Mouse (Mus musculus) lung, postnatal 0 days (tissue): ENCODE measurements at regions not wholly inside any gene's neighbourhood (a gene's known extent, or its start where the extent isn't known, plus 50 kb on each side); places are given as distances from the start of the nearest gene placed in this dataset.

Experiments
- ATAC-seq: fragments of 200-750 bp; cut with Nextera tagmentation; 2 replicates; pipeline ENCODE4 v1.8.0; 2017; ENCODE audit warnings: moderate library complexity
- DNase-seq: peaks from one replicate; pipeline ENCODE4 v3.0.0-alpha.2; 2016; ENCODE audit warnings: low spot score
- H3K27ac ChIP-seq: fragments of 300-500 bp; sonication (generic); 2 replicates; pipeline ENCODE4 v1.5.1; 2014; ENCODE audit warnings: antibody characterized with exemption, mild to moderate bottlenecking, low read length, mixed read lengths
- H3K27me3 ChIP-seq: fragments of 300-500 bp; sonication (generic); replicated peaks from 2 replicates; pipeline ENCODE4 v1.6.1; 2014; ENCODE audit warnings: low read length, mixed read lengths; ENCODE audit not compliant: insufficient read depth
- H3K36me3 ChIP-seq: fragments of 300-500 bp; sonication (generic); 2 replicates; pipeline ENCODE4 v1.6.1; 2014; ENCODE audit warnings: low read length, mixed read lengths; ENCODE audit not compliant: insufficient read depth
- H3K4me1 ChIP-seq: fragments of 300-500 bp; sonication (generic); 2 replicates; pipeline ENCODE4 v1.6.1; 2014; ENCODE audit warnings: antibody characterized with exemption, low read depth, low read length, mixed read lengths; ENCODE audit not compliant: insufficient read depth
- H3K4me2 ChIP-seq: fragments of 300-500 bp; sonication (generic); replicated peaks from 2 replicates; pipeline ENCODE4 v1.6.1; 2014; ENCODE audit warnings: low read depth, mild to moderate bottlenecking, low read length, moderate library complexity, mixed read lengths
- H3K4me3 ChIP-seq: fragments of 300-500 bp; sonication (generic); 2 replicates; pipeline ENCODE4 v1.5.1; 2014; ENCODE audit warnings: low read depth, low read length
- H3K9ac ChIP-seq: fragments of 300-500 bp; sonication (generic); replicated peaks from 2 replicates; pipeline ENCODE4 v1.6.1; 2014; ENCODE audit warnings: low read depth, mild to moderate bottlenecking
- H3K9me3 ChIP-seq: fragments of 300-500 bp; sonication (generic); 2 replicates; pipeline ENCODE4 v1.6.1; 2016; ENCODE audit warnings: low read length, mixed read lengths
- CTCF ChIP-seq: IDR thresholded peaks from 2 replicates; pipeline ENCODE4 v1.5.1; 2016; ENCODE audit warnings: antibody characterized with exemption, mild to moderate bottlenecking
- EP300 ChIP-seq: IDR thresholded peaks from 2 replicates; pipeline ENCODE4 v1.6.1; 2016; ENCODE audit warnings: antibody characterized with exemption, mild to moderate bottlenecking, control low read depth
- WGBS: fragments of 180-500 bp; shearing (Covaris S2); extraction: QIAGEN DNeasy Blood & Tissue Kit; methylation state at CpG from one replicate; pipeline ENCODE4 v1.1.7; 2014; 5-methylcytosine and 5-hydroxymethylcytosine counted together

DNA sequence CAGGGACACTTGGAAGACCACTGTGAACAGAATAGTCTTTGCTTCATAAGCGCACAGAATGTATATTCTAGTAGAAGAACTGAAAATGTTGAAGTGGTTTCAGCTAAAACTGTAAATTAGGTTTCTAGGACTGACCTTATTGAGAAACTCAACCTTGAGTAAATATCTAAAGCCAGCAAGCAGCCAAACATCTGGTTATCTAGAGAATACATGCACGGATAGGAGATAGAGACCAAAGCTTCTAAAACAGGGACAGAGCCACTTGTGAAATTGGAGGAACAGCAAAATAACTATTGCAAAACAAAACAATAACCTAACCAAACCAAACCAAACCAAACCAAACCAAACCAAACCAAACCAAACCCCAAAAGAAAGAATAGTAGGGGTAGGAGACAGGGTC, 855.7 kb downstream of the Adgrl2 start:
- Histone ChIP-seq H3K9me3 (no peaks in the 10 kb centered on the region), H3K4me3 (no peak overlapping the region)

DNA sequence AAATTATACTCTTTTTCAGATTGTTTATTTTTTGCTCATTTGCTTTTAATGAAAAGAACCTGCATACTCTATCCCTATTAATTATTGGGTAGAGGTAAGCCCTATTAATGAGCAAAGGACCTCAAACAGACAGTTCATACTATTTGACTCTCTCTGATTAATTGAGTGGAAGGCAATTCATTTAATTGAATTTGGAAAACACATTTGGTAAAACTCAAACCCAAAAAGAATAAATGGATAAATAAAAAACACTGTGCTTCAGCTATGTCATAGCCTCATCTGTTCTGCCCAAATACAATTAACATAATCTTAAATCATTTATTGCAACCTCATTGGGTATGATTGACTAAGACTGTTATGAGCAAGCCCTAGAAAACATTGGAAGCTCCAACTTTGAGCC, 874.8 kb downstream of the Adgrl2 start:
- no peaks in the 10 kb centered on the region for H3K9me3 ChIP-seq
- TF ChIP-seq EP300, result no peak
- no peak for TF ChIP-seq CTCF
- H3K4me1 ChIP-seq, result no peaks in the 10 kb centered on the region
- DNase-seq (no peak), ATAC-seq (no peak)
- H3K27ac ChIP-seq, result no peak overlapping the region
- H3K4me2 ChIP-seq, result no peak overlapping the region
- no peaks in the 10 kb centered on the region for H3K27me3 ChIP-seq
- H3K36me3 ChIP-seq, result no peaks in the 10 kb centered on the region
- H3K4me3 ChIP-seq, result no peak overlapping the region
- no peak overlapping the region for H3K9ac ChIP-seq

More for the DNA sequence above, 855.7 kb downstream of the Adgrl2 start:
- no peaks in the 10 kb centered on the region for H3K27me3 ChIP-seq
- H3K36me3 ChIP-seq, result no peaks in the 10 kb centered on the region
- no peak overlapping the region for H3K4me2 ChIP-seq
- no peak for TF ChIP-seq CTCF
- TF ChIP-seq EP300, result no peak
- H3K9ac ChIP-seq, result no peak overlapping the region
- no peaks in the 10 kb centered on the region for H3K4me1 ChIP-seq
- DNase-seq (no peak), ATAC-seq (no peak)
- H3K27ac ChIP-seq, result no peak overlapping the region
- 70% methylated on average over 2 of the region's 2 CpGs for WGBS

DNA sequence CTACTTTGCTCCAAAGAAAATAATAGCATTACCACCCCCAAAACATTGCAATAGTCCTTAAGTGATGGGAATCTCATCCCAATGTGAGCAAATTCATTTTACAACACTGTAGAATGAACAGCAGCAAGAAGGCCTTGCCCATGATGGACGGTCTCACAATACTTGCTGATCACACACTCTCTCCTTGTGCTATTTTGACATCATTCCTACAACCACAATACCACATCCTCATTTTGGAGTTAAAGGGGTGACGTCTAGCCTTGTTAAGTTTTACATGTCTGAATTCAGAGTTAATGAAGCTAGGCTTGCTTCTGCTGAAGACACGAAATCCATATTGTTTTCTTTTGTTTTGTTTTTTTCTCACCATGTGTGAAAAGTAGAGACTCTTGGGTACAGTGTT, 878.2 kb downstream of the Adgrl2 start:
- 89% methylated on average over 3 of the region's 3 CpGs for WGBS
- H3K36me3 ChIP-seq, result no peaks in the 10 kb centered on the region
- no peaks in the 10 kb centered on the region for H3K9me3 ChIP-seq
- TF ChIP-seq EP300, result no peak
- TF ChIP-seq CTCF, result no peak
- no peaks in the 10 kb centered on the region for H3K27me3 ChIP-seq
- no peaks in the 10 kb centered on the region for H3K4me1 ChIP-seq
- H3K4me3 ChIP-seq, result no peak overlapping the region
- no peak overlapping the region for H3K9ac ChIP-seq
- H3K27ac ChIP-seq, result no peak overlapping the region
- no peak for DNase-seq
- H3K4me2 ChIP-seq, result no peak overlapping the region
- no peak for ATAC-seq

DNA sequence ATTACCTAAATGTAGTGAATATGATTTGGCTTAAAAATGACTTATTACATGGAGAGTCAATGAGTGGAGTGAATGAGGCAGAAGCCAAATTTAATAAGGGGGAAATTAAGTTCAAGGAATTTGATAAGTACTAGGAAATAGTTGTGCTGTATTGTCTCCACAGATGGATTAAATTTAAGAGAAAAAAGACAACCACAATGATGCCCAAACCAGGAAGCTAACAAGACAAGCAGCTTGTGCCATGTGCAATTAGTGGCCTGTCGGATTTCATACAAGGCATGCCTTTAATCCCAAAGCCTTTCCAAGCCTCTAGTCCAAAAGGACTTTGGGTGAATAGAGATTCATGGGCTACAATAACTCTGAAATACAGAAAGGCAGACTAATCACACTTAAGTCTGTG, 883.3 kb downstream of the Adgrl2 start:
- H3K4me3 ChIP-seq, result no peak overlapping the region
- DNase-seq (no peak), ATAC-seq (no peak)
- no peaks in the 10 kb centered on the region for H3K27me3 ChIP-seq
- no peaks in the 10 kb centered on the region for H3K4me1 ChIP-seq
- H3K9me3 ChIP-seq, result no peaks in the 10 kb centered on the region
- H3K4me2 ChIP-seq, result no peak overlapping the region
- H3K27ac ChIP-seq, result no peak overlapping the region
- TF ChIP-seq EP300, result no peak
- no peak for TF ChIP-seq CTCF
- 78% methylated on average over 1 of the region's 1 CpGs for WGBS
- H3K9ac ChIP-seq, result no peak overlapping the region
- no peaks in the 10 kb centered on the region for H3K36me3 ChIP-seq

DNA sequence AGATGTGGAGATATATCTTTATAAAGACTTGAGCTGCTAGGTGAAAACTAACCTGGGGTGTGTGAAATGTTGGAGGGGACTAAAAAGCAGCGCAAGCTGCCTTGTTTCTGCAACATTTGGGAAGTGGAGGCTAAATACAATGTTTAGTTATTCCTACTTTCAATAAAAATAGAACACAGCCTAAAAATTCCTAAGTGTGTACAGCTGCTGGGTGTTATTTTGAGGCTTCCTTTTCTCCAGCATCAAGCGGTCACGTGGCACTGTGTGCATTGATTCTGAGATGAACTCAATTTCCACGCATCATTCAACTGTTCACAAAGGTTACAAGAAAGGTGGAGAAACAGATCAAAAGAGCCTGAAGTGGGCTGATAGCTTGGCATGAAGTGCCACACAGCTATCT, 896.4 kb downstream of the Adgrl2 start:
- H3K27ac ChIP-seq, result no peak overlapping the region
- WGBS, result 84% methylated on average over 4 of the region's 4 CpGs

DNA sequence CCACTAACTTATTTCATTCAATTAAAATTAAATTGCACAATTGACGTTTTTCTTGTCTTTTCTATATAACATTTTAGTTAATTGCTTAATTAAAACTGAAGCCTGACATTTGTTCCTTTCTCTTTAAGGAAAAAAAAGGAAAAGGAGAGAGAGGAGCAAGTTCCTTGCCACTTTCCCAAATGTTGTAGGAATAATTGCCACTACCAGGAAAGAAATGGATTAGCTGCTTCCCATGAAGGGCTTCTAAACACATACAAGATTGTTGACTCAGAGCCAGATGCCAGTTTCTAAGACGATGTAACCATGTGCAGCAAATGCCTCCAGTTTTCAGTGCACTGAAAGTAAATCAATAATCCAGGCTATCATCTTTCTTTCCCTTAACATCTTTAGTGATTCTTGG, 914.5 kb downstream of the Adgrl2 start:
- Histone ChIP-seq H3K4me2 (no peak overlapping the region), H3K27me3 (no peaks in the 10 kb centered on the region), H3K9ac (no peak overlapping the region), H3K27ac (no peak overlapping the region), H3K4me3 (no peak overlapping the region), H3K4me1 (no peaks in the 10 kb centered on the region), H3K36me3 (no peaks in the 10 kb centered on the region), H3K9me3 (no peaks in the 10 kb centered on the region)
- DNase-seq (no peak), ATAC-seq (no peak)
- TF ChIP-seq EP300 (no peak), CTCF (no peak)
- WGBS, result 49% methylated on average over 2 of the region's 2 CpGs

More for the DNA sequence above, 896.4 kb downstream of the Adgrl2 start:
- H3K36me3 ChIP-seq, result no peaks in the 10 kb centered on the region
- no peaks in the 10 kb centered on the region for H3K9me3 ChIP-seq
- no peak for ATAC-seq
- TF ChIP-seq EP300 (no peak), CTCF (no peak)
- H3K4me2 ChIP-seq, result no peak overlapping the region
- H3K9ac ChIP-seq, result no peak overlapping the region
- H3K4me3 ChIP-seq, result no peak overlapping the region
- DNase-seq, result no peak
- H3K27me3 ChIP-seq, result no peaks in the 10 kb centered on the region
- no peaks in the 10 kb centered on the region for H3K4me1 ChIP-seq

DNA sequence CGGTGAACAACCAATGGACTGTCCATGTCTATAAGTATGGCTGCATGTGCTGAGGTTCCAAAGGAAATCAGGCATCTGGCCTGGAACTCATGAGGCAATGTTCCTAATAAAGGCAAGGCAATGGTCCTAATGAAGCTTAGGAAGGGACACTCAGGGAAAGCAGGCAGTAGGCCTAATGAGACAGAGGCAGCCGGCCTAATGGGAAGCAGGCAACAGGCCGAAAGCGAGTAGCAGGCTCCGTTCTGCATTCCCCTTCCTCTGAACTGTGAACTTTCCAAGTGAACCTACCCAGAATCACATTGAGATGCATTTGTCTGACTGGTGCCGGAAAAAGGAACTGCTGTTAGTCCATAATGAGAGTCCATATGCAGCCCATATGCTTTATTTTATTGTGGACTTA, 923.7 kb downstream of the Adgrl2 start:
- H3K36me3 ChIP-seq, result no peaks in the 10 kb centered on the region
- no peak overlapping the region for H3K27ac ChIP-seq
- 94% methylated on average over 6 of the region's 6 CpGs for WGBS
- TF ChIP-seq CTCF (no peak), EP300 (no peak)
- no peak overlapping the region for H3K9ac ChIP-seq
- H3K4me1 ChIP-seq, result no peaks in the 10 kb centered on the region
- no peak for ATAC-seq
- DNase-seq, result no peak
- no peaks in the 10 kb centered on the region for H3K27me3 ChIP-seq
- no peak overlapping the region for H3K4me2 ChIP-seq
- no peak overlapping the region for H3K4me3 ChIP-seq
- no peaks in the 10 kb centered on the region for H3K9me3 ChIP-seq
